In the genomic region with DNA sequence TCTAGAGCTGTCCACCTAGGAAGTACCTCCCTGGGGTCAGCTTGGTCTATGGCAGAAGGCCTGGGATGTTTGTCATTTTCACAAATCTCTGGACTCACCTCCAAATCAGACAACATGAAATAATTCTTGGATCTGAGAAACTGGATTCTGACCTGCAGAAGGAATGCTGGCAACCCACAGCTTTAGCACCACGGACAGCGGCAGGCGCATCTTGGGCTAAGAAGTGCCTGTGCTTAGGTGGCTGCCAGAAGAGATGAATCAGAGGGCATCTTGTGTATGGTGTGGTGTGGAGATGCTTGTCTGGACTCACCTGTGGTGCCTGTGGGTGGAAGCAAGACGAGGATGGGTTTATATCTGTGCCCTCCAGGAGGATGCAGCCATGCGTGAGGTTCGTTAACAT, we compare ENCODE assay signal across 8 mouse cellular contexts. TPM values are rescaled to one million over a fixed set of nuclear protein-coding genes. Genes with fewer than 3 reads are reported as not detected.
A peak's percentile ranks its signal among the peaks of the same experiment; 100 is the strongest.
DNase-seq lines count a peak whose midpoint lies in the region; ATAC-seq lines count a peak whose summit lies in the region.

No protein-coding gene starts in this region.

- H3K4me2 ChIP-seq in intestine, embryonic 14.5 days (ENCODE audit: low read length): no peak overlapping the region
- H3K4me2 ChIP-seq in intestine, embryonic 15.5 days (replicated peaks): no peak overlapping the region
- no peak overlapping the region for H3K4me2 ChIP-seq in embryonic facial prominence, embryonic 11.5 days (ENCODE audit: low read depth, low read length)

- H3K27me3 ChIP-seq in intestine, embryonic 14.5 days (replicated peaks; ENCODE audit: control insufficient read depth, insufficient read depth, low read length): peaks cover 8% of the 10 kb centered on the region
- H3K27me3 ChIP-seq in intestine, embryonic 15.5 days (replicated peaks): 0 out of 2 replicates have a peak, but pooled peaks cover 6% of the 10 kb centered on the region
- H3K27me3 ChIP-seq in embryonic facial prominence, embryonic 11.5 days (ENCODE audit: control insufficient read depth, insufficient read depth, low read length): no peaks in the 10 kb centered on the region

- no peak overlapping the region for H3K4me3 ChIP-seq in intestine, embryonic 14.5 days (ENCODE audit: low read depth, low read length)
- no peak overlapping the region for H3K4me3 ChIP-seq in intestine, embryonic 15.5 days (replicated peaks)
- no peak overlapping the region for H3K4me3 ChIP-seq in embryonic facial prominence, embryonic 11.5 days (ENCODE audit: low read depth, low read length)

- no peak overlapping the region for H3K27ac ChIP-seq in intestine, embryonic 14.5 days (ENCODE audit: low read depth)
- no peak overlapping the region for H3K27ac ChIP-seq in intestine, embryonic 15.5 days
- no peak overlapping the region for H3K27ac ChIP-seq in embryonic facial prominence, embryonic 11.5 days (replicated peaks; ENCODE audit: low read depth, low read length)

- no peaks in the 10 kb centered on the region for H3K4me1 ChIP-seq in intestine, embryonic 14.5 days (replicated peaks; ENCODE audit: control insufficient read depth, insufficient read depth, low read length)
- H3K4me1 ChIP-seq in intestine, embryonic 15.5 days (replicated peaks): no peaks in the 10 kb centered on the region
- no peaks in the 10 kb centered on the region for H3K4me1 ChIP-seq in embryonic facial prominence, embryonic 11.5 days (ENCODE audit: control insufficient read depth, insufficient read depth, low read length)

- WGBS in intestine, embryonic 14.5 days: 40% methylated on average over 6 of the region's 6 CpGs
- 36% methylated on average over 6 of the region's 6 CpGs for WGBS in intestine, embryonic 15.5 days
- WGBS in embryonic facial prominence, embryonic 11.5 days: 43% methylated on average over 6 of the region's 6 CpGs

- ATAC-seq in intestine, embryonic 14.5 days (replicated peaks; ENCODE audit: low FRiP score, low TSS enrichment, low read depth): no peak
- ATAC-seq in intestine, embryonic 15.5 days: no peak
- ATAC-seq in embryonic facial prominence, embryonic 11.5 days (replicated peaks; ENCODE audit: insufficient number of reproducible peaks, low FRiP score, low TSS enrichment, low read depth): no peak

- H3K9me3 ChIP-seq in intestine, embryonic 14.5 days (ENCODE audit: control insufficient read depth, low read length): no peaks in the 10 kb centered on the region
- no peaks in the 10 kb centered on the region for H3K9me3 ChIP-seq in intestine, embryonic 15.5 days
- H3K9me3 ChIP-seq in embryonic facial prominence, embryonic 11.5 days (replicated peaks; ENCODE audit: control insufficient read depth, low read length): no peaks in the 10 kb centered on the region

- no peaks in the 10 kb centered on the region for H3K36me3 ChIP-seq in intestine, embryonic 14.5 days (ENCODE audit: control insufficient read depth, insufficient read depth, low read length)
- no peaks in the 10 kb centered on the region for H3K36me3 ChIP-seq in intestine, embryonic 15.5 days
- no peaks in the 10 kb centered on the region for H3K36me3 ChIP-seq in embryonic facial prominence, embryonic 11.5 days (replicated peaks; ENCODE audit: control insufficient read depth, insufficient read depth, low read depth, low read length)

- H3K9ac ChIP-seq in intestine, embryonic 14.5 days (ENCODE audit: low read length): no peak overlapping the region
- no peak overlapping the region for H3K9ac ChIP-seq in intestine, embryonic 15.5 days
- no peak overlapping the region for H3K9ac ChIP-seq in embryonic facial prominence, embryonic 11.5 days (replicated peaks; ENCODE audit: low read length)

- peak; percentile 89 for DNase-seq in intestine, embryonic 14.5 days (ENCODE audit: low spot score)
- peak; percentile 89 for DNase-seq in NIH3T3 (ENCODE audit: low read depth)
- DNase-seq in embryonic facial prominence, embryonic 11.5 days (ENCODE audit: low spot score): peak; percentile 81
- peak; percentile 28 for DNase-seq in lung, postnatal 36 days
- no peak for DNase-seq in cerebellum, postnatal 4 days (ENCODE audit: low spot score in 2 of 2)
- no peak for DNase-seq in cerebellum, adult 9-10 months
- DNase-seq in right cerebral cortex, postnatal 14 days: no peak

RNA-seq across cellular contexts. Expression of a gene that starts 8.5 kb away (rescaled TPM):
- polyA plus RNA-seq in intestine, embryonic 14.5 days (2014; fragmentation: Nextera tagmentation; extraction: Ambion mirVana): not detected in 2 replicates
- polyA plus RNA-seq in intestine, embryonic 15.5 days (2015; fragmentation: Nextera tagmentation; extraction: Ambion mirVana): 0.08 TPM in 1 of 2 replicates, not detected in the other
- 0.21 and 0.24 TPM in 2 replicates for polyA plus RNA-seq in embryonic facial prominence, embryonic 11.5 days (2014; fragmentation: Nextera tagmentation; extraction: Ambion mirVana)

RNA-seq across cellular contexts. Expression of a gene that starts 59.3 kb away (rescaled TPM):
- 2.6 and 3.1 TPM in 2 replicates for polyA plus RNA-seq in intestine, embryonic 14.5 days (2014; fragmentation: Nextera tagmentation; extraction: Ambion mirVana)
- polyA plus RNA-seq in intestine, embryonic 15.5 days (2015; fragmentation: Nextera tagmentation; extraction: Ambion mirVana): 3.0 and 3.4 TPM in 2 replicates
- polyA plus RNA-seq in embryonic facial prominence, embryonic 11.5 days (2014; fragmentation: Nextera tagmentation; extraction: Ambion mirVana): 3.3 and 3.7 TPM in 2 replicates

Comparison
In these comparisons a context has a peak if more than half of its experiments do, and no peak if none do; other contexts are left out.
1. DNase-seq: peak in intestine, embryonic 14.5 days (single experiment), NIH3T3 (single experiment), embryonic facial prominence, embryonic 11.5 days (single experiment) and lung, postnatal 36 days (single experiment); none in cerebellum, postnatal 4 days (0 of 2), cerebellum, adult 9-10 months (single experiment) and right cerebral cortex, postnatal 14 days (single experiment).